Mouse (Mus musculus): ENCODE data around the gene Kdelc1.

DNA sequence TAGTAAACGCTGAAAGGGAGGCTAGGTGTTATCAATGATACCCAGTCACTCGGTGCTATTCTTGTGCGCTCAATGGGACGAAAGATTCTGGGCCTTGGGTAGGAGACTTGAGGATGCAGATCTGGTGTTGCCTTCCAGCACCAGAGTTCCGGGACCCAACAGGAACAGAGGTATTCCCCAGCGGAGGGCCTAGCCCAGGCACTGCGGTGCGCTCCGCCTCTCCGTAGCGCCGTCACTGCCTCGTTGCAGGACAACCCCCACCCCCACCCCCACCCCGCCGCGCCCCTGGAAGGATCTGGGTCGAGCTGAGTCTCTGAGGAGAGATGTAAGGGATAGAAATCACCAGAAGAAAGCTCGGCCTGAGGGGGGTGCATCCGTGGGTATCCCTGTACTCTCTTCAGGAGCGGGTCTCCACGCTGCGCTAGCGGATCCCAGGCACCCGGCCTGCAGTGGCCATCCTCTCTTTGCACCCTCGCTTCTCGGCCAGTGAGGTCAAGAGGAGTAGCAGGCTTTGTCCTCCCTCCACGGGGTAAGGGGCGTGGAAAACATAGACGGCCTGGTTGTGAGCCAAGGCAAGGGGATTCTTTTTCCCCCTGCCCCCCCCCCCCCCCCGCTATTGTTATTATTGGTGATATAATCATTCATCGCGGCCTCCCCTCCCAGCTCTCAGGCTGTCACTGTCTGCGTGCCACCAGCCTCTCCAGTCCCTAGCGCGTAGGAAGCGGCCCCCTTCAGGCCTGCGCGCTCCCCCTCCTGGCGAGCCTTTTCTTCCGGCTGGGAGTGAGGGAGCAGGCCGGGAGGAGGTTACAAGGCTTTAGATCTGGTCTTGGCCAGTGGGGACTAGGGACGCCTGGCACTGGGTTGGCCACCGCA, 829 bp upstream of the Kdelc1 start:
- TF ChIP-seq GATA1 (IDR thresholded peaks at IDR 0.05; ENCODE audit: low read length) (no peak), TAL1 (IDR thresholded peaks at IDR 0.05; ENCODE audit: low read length) (no peak)
